Mouse (Mus musculus) macrophage (primary cell): ENCODE data around the gene Btbd9. TPM values are rescaled to one million over a fixed set of nuclear protein-coding genes. Genes with fewer than 3 reads are reported as not detected.

Experiments
- H3K27ac ChIP-seq: fragments of 350-480 bp; formaldehyde crosslinking; 2 replicates; pipeline ENCODE4 v1.9.0; 2021
- H3K36me3 ChIP-seq: fragments of 350-480 bp; formaldehyde crosslinking; 2 replicates; pipeline ENCODE4 v1.9.0; 2021; ENCODE audit errors: inconsistent target
- H3K4me3 ChIP-seq: fragments of 350-480 bp; formaldehyde crosslinking; 2 replicates; pipeline ENCODE4 v1.9.0; 2021; ENCODE audit errors: inconsistent target
- H3K79me2 ChIP-seq: fragments of 350-480 bp; formaldehyde crosslinking; 2 replicates; pipeline ENCODE4 v1.9.0; 2021; ENCODE audit errors: inconsistent target
- WGBS: methylation state at CpG from one replicate; pipeline ENCODE4 v1.1.7; 2026; ENCODE audit warnings: inconsistent platforms; ENCODE audit not compliant: missing documents; 5-methylcytosine and 5-hydroxymethylcytosine counted together
- polyA plus RNA-seq: library from polyadenylated mRNA; stranded (reverse); fragments of 250-400 nt; gene quantifications from 3 replicates; pipeline ENCODE4 v1.2.4, GENCODE M21; 2018; ENCODE audit warnings: inconsistent platforms

Btbd9 gene
- polyA plus RNA-seq, 1 experiment from 2014 or later: 16.9 TPM

GRCm38 (mm10) chr17:30278596-30279378, 297.5 kb downstream of the Btbd9 start:
- Histone ChIP-seq H3K79me2 (no peaks in the 10 kb centered on the region), H3K4me3 (no peak overlapping the region), H3K27ac (no peak overlapping the region), H3K36me3 (peaks cover 10% of the 10 kb centered on the region; the same call in 1 of the 2 replicates)
- WGBS: 96% methylated on average over 16 of the region's 16 CpGs

GRCm38 (mm10) chr17:30276477-30276876, 299.8 kb downstream of the Btbd9 start:
- Histone ChIP-seq H3K79me2 (no peaks in the 10 kb centered on the region), H3K27ac (no peak overlapping the region), H3K4me3 (no peak overlapping the region), H3K36me3 (peaks cover 10% of the 10 kb centered on the region; the same call in 1 of the 2 replicates)
- 88% methylated on average over 4 of the region's 4 CpGs for WGBS

- Histone ChIP-seq H3K36me3 (peaks cover 10% of the 10 kb centered on the region; the same call in 1 of the 2 replicates), H3K27ac (no peak overlapping the region), H3K4me3 (no peak overlapping the region), H3K79me2 (no peaks in the 10 kb centered on the region)
- 97% methylated on average over 6 of the region's 6 CpGs for WGBS
Measured at GRCm38 (mm10) chr17:30272769-30273168, 303.5 kb downstream of the Btbd9 start.

GRCm38 (mm10) chr17:30269136-30270063, 306.9 kb downstream of the Btbd9 start:
- Histone ChIP-seq H3K4me3 (no peak overlapping the region), H3K27ac (no peak overlapping the region), H3K36me3 (peaks cover 6% of the 10 kb centered on the region; the same call in 1 of the 2 replicates), H3K79me2 (no peaks in the 10 kb centered on the region)
- WGBS: 82% methylated on average over 11 of the region's 11 CpGs

- 96% methylated on average over 8 of the region's 8 CpGs for WGBS
- H3K4me3 ChIP-seq: no peak overlapping the region
- H3K36me3 ChIP-seq: no peaks in the 10 kb centered on the region
- H3K79me2 ChIP-seq: no peaks in the 10 kb centered on the region
- H3K27ac ChIP-seq: no peak overlapping the region
Measured at GRCm38 (mm10) chr17:30268456-30268855, 307.8 kb downstream of the Btbd9 start.

GRCm38 (mm10) chr17:30267432-30267973, 308.8 kb downstream of the Btbd9 start:
- Histone ChIP-seq H3K36me3 (no peaks in the 10 kb centered on the region), H3K4me3 (no peak overlapping the region), H3K79me2 (no peaks in the 10 kb centered on the region), H3K27ac (no peak overlapping the region)
- WGBS: 95% methylated on average over 5 of the region's 5 CpGs

- no peaks in the 10 kb centered on the region for H3K36me3 ChIP-seq
- no peak overlapping the region for H3K27ac ChIP-seq
- no peaks in the 10 kb centered on the region for H3K79me2 ChIP-seq
- WGBS: 89% methylated on average over 2 of the region's 2 CpGs
- H3K4me3 ChIP-seq: no peak overlapping the region
Measured at GRCm38 (mm10) chr17:30263535-30263934, 312.8 kb downstream of the Btbd9 start.

- Histone ChIP-seq H3K36me3 (no peaks in the 10 kb centered on the region), H3K79me2 (no peaks in the 10 kb centered on the region), H3K4me3 (no peak overlapping the region), H3K27ac (no peak overlapping the region)
- 99% methylated on average over 6 of the region's 6 CpGs for WGBS
Measured at GRCm38 (mm10) chr17:30262943-30263342, 313.3 kb downstream of the Btbd9 start.

GRCm38 (mm10) chr17:30262440-30262839, 313.8 kb downstream of the Btbd9 start:
- no peaks in the 10 kb centered on the region for H3K36me3 ChIP-seq
- 96% methylated on average over 4 of the region's 4 CpGs for WGBS

GRCm38 (mm10) chr17:30261983-30262340, 314.3 kb downstream of the Btbd9 start:
- 86% methylated on average over 3 of the region's 3 CpGs for WGBS
- no peaks in the 10 kb centered on the region for H3K36me3 ChIP-seq
- H3K4me3 ChIP-seq: no peak overlapping the region
- no peaks in the 10 kb centered on the region for H3K79me2 ChIP-seq
- H3K27ac ChIP-seq: no peak overlapping the region

More at GRCm38 (mm10) chr17:30262440-30262839, 313.8 kb downstream of the Btbd9 start:
- Histone ChIP-seq H3K27ac (no peak overlapping the region), H3K4me3 (no peak overlapping the region), H3K79me2 (no peaks in the 10 kb centered on the region)

- Histone ChIP-seq H3K79me2 (no peaks in the 10 kb centered on the region), H3K4me3 (no peak overlapping the region), H3K36me3 (no peaks in the 10 kb centered on the region), H3K27ac (no peak overlapping the region)
- WGBS: 64% methylated on average over 10 of the region's 10 CpGs
Measured at GRCm38 (mm10) chr17:30261307-30261982, 314.8 kb downstream of the Btbd9 start.

GRCm38 (mm10) chr17:30260641-30261306, 315.5 kb downstream of the Btbd9 start:
- Histone ChIP-seq H3K4me3 (no peak overlapping the region), H3K79me2 (no peaks in the 10 kb centered on the region), H3K36me3 (no peaks in the 10 kb centered on the region), H3K27ac (no peak overlapping the region)
- WGBS: 88% methylated on average over 6 of the region's 6 CpGs

GRCm38 (mm10) chr17:30259938-30260337, 316.4 kb downstream of the Btbd9 start:
- 85% methylated on average over 6 of the region's 6 CpGs for WGBS
- no peaks in the 10 kb centered on the region for H3K79me2 ChIP-seq
- no peak overlapping the region for H3K4me3 ChIP-seq
- H3K36me3 ChIP-seq: no peaks in the 10 kb centered on the region
- no peak overlapping the region for H3K27ac ChIP-seq

GRCm38 (mm10) chr17:30258480-30258879, 317.8 kb downstream of the Btbd9 start:
- Histone ChIP-seq H3K27ac (no peak overlapping the region), H3K79me2 (no peaks in the 10 kb centered on the region), H3K36me3 (no peaks in the 10 kb centered on the region), H3K4me3 (no peak overlapping the region)
- 92% methylated on average over 4 of the region's 4 CpGs for WGBS
